1 mouse cellular context compared by ENCODE assay signal in the genomic region with DNA sequence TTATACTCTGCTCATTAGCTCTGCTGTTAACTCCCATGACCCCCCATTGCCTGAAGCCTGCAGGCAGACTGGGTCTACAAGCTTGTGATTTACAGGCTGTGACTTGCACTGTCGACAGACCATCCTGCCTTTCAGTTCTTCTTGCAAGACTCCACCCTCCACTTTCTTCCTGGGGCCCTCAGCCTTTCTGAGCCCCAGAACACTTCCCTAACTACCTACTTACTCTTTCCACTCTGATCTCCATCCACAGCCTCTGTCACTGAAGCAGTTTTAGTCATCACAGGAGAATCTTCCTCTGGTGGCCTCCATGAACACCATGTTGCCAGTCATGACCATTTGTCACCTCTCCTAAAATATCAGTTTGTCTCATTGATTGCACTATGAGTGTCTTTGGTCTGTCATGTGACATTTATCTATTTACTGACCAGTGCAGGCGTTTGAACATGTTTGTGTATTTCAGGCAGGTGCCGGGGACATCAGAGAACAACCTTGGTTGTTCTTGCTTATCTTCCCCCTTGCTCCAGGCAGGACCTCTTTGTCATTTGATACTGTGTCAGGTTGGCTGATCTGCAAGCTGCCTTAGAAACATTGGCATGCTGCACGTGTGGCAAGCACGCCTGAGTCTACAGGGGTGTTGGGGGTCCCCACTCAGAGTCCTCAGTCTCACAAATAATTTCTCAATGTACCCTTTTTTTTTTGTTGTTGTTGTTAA.
TF ChIP-seq lines count a peak whose summit lies in the region.

No protein-coding gene starts in this region.

TF ChIP-seq in myocyte, 11 proteins besides CTCF, POLR2A, EP300 and RAD21 (continued from another document):
- TF ChIP-seq CEBPB (IDR thresholded peaks at IDR 0.05; ENCODE audit: insufficient read depth, poor library complexity, severe bottlenecking), result no peak
